8 mouse cellular contexts compared by ENCODE assay signal in genomic region chr2:173000921-173001320, GRCm38 (mm10). TPM values are rescaled to one million over a fixed set of nuclear protein-coding genes. Genes with fewer than 3 reads are reported as not detected.
A peak's percentile ranks its signal among the peaks of the same experiment; 100 is the strongest.
DNase-seq lines count a peak whose midpoint lies in the region; ATAC-seq and TF ChIP-seq lines count a peak whose summit lies in the region.

No protein-coding gene starts in this region.

- TF ChIP-seq EP300 in ES-Bruce4 (IDR thresholded peaks at IDR 0.05; ENCODE audit: insufficient read depth, low read depth, low read length) = no peak
- no peak for TF ChIP-seq EP300 in stomach, postnatal 0 days (optimal IDR thresholded peaks at IDR 0.05)

- ATAC-seq in heart, embryonic 13.5 days (ENCODE audit: extremely low read depth, insufficient number of reproducible peaks, low FRiP score, low TSS enrichment) = no peak
- ATAC-seq in limb, embryonic 14.5 days (ENCODE audit: low FRiP score, low read depth) = no peak
- ATAC-seq in stomach, postnatal 0 days (ENCODE audit: low FRiP score, low TSS enrichment) = no peak

- WGBS in heart, embryonic 13.5 days = 19% methylated on average over 8 of the region's 8 CpGs
- 31% methylated on average over 8 of the region's 8 CpGs for WGBS in forebrain, embryonic 10.5 days
- WGBS in limb, embryonic 14.5 days = 20% methylated on average over 8 of the region's 8 CpGs
- 14% methylated on average over 8 of the region's 8 CpGs for WGBS in stomach, postnatal 0 days

- H3K9ac ChIP-seq in heart, embryonic 13.5 days = peak overlapping the region; percentile 93
- peak overlapping the region; percentile 74 for H3K9ac ChIP-seq in ES-Bruce4 (ENCODE audit: low read depth, poor library complexity, severe bottlenecking)
- peak overlapping the region; percentile 96 for H3K9ac ChIP-seq in limb, embryonic 14.5 days (ENCODE audit: low read depth, low read length, severe bottlenecking)
- H3K9ac ChIP-seq in stomach, postnatal 0 days (ENCODE audit: low read length) = peak overlapping the region; percentile 88

- H3K27me3 ChIP-seq in heart, embryonic 13.5 days (replicated peaks) = peaks cover 6% of the 10 kb centered on the region; the same call in 1 of the 2 replicates
- no peaks in the 10 kb centered on the region for H3K27me3 ChIP-seq in ES-Bruce4 (ENCODE audit: control insufficient read depth, insufficient read depth, low read length, poor library complexity, severe bottlenecking)
- peaks cover 8% of the 10 kb centered on the region for H3K27me3 ChIP-seq in forebrain, embryonic 10.5 days (ENCODE audit: poor library complexity, severe bottlenecking)
- H3K27me3 ChIP-seq in limb, embryonic 14.5 days (ENCODE audit: control insufficient read depth, insufficient read depth, low read length) = no peaks in the 10 kb centered on the region
- no peaks in the 10 kb centered on the region for H3K27me3 ChIP-seq in stomach, postnatal 0 days (ENCODE audit: control insufficient read depth, insufficient read depth, low read length)

- H3K36me3 ChIP-seq in heart, embryonic 13.5 days = peaks cover 43% of the 10 kb centered on the region
- H3K36me3 ChIP-seq in ES-Bruce4 (ENCODE audit: control insufficient read depth, insufficient read depth, low read length, poor library complexity, severe bottlenecking) = peaks cover 28% of the 10 kb centered on the region
- peaks cover 48% of the 10 kb centered on the region for H3K36me3 ChIP-seq in forebrain, embryonic 10.5 days (replicated peaks)
- peaks cover 40% of the 10 kb centered on the region for H3K36me3 ChIP-seq in limb, embryonic 14.5 days (ENCODE audit: control insufficient read depth, insufficient read depth, low read length)
- peaks cover 25% of the 10 kb centered on the region for H3K36me3 ChIP-seq in stomach, postnatal 0 days (ENCODE audit: control insufficient read depth, insufficient read depth, low read length)

- DNase-seq in heart, postnatal 4 days = no peak
- no peak for DNase-seq in forebrain, embryonic 10.5 days (ENCODE audit: extremely low spot score, low spot score)
- DNase-seq in limb, embryonic 14.5 days (ENCODE audit: low spot score) = no peak
- no peak for DNase-seq in stomach, postnatal 0 days (ENCODE audit: low spot score)
- no peak for DNase-seq in spleen, postnatal 4 days (ENCODE audit: low spot score in 2 of 2)
- no peak for DNase-seq in spleen, adult 12 weeks (ENCODE audit: low spot score)

- peaks cover 16% of the 10 kb centered on the region for H3K4me1 ChIP-seq in heart, embryonic 13.5 days
- no peaks in the 10 kb centered on the region for H3K4me1 ChIP-seq in ES-Bruce4 (ENCODE audit: control insufficient read depth, insufficient read depth, low read length)
- H3K4me1 ChIP-seq in forebrain, embryonic 10.5 days = peaks cover 27% of the 10 kb centered on the region
- H3K4me1 ChIP-seq in limb, embryonic 14.5 days (ENCODE audit: control insufficient read depth, insufficient read depth, low read length) = peaks cover 11% of the 10 kb centered on the region
- no peaks in the 10 kb centered on the region for H3K4me1 ChIP-seq in stomach, postnatal 0 days (replicated peaks; ENCODE audit: control insufficient read depth, insufficient read depth)

- H3K9me3 ChIP-seq in heart, embryonic 13.5 days = no peaks in the 10 kb centered on the region
- no peaks in the 10 kb centered on the region for H3K9me3 ChIP-seq in ES-Bruce4 (replicated peaks; ENCODE audit: control insufficient read depth, insufficient read depth, low read length, poor library complexity, severe bottlenecking)
- no peaks in the 10 kb centered on the region for H3K9me3 ChIP-seq in forebrain, embryonic 10.5 days
- H3K9me3 ChIP-seq in limb, embryonic 14.5 days (ENCODE audit: control insufficient read depth, low read length) = no peaks in the 10 kb centered on the region
- no peaks in the 10 kb centered on the region for H3K9me3 ChIP-seq in stomach, postnatal 0 days (ENCODE audit: control insufficient read depth, low read length)

- H3K27ac ChIP-seq in heart, embryonic 13.5 days (replicated peaks) = peak overlapping the region; percentile 90
- no peak overlapping the region for H3K27ac ChIP-seq in ES-Bruce4 (ENCODE audit: insufficient read depth, low read length)
- peak overlapping the region; percentile 98 for H3K27ac ChIP-seq in forebrain, embryonic 10.5 days
- H3K27ac ChIP-seq in limb, embryonic 14.5 days (replicated peaks; ENCODE audit: low read depth, low read length) = no peak overlapping the region
- H3K27ac ChIP-seq in stomach, postnatal 0 days (replicated peaks) = peak overlapping the region; percentile 95

- no peak for TF ChIP-seq POLR2A in ES-Bruce4 (IDR thresholded peaks at IDR 0.05; ENCODE audit: insufficient read depth, low read length)
- no peak for TF ChIP-seq POLR2A in limb, embryonic 14.5 days (IDR thresholded peaks at IDR 0.05; ENCODE audit: borderline replicate concordance, extremely low read depth, insufficient read depth, insufficient read length)

- H3K4me3 ChIP-seq in heart, embryonic 13.5 days = peak overlapping the region; percentile 82
- peak overlapping the region; percentile 95 for H3K4me3 ChIP-seq in ES-Bruce4 (ENCODE audit: low read depth, low read length)
- H3K4me3 ChIP-seq in forebrain, embryonic 10.5 days = peak overlapping the region; percentile 99
- H3K4me3 ChIP-seq in limb, embryonic 14.5 days (replicated peaks; ENCODE audit: low read length) = peak overlapping the region; percentile 88
- H3K4me3 ChIP-seq in stomach, postnatal 0 days (ENCODE audit: low read depth, low read length) = peak overlapping the region; percentile 88

- no peak for TF ChIP-seq CTCF in ES-Bruce4 (IDR thresholded peaks at IDR 0.05; ENCODE audit: low read depth, low read length)
- TF ChIP-seq CTCF in stomach, postnatal 0 days (IDR thresholded peaks at IDR 0.05; ENCODE audit: low read depth) = no peak

- H3K4me2 ChIP-seq in heart, embryonic 13.5 days = peak overlapping the region; percentile 95
- peak overlapping the region; percentile 87 for H3K4me2 ChIP-seq in limb, embryonic 14.5 days (replicated peaks; ENCODE audit: low read depth, low read length, severe bottlenecking)
- peak overlapping the region; percentile 76 for H3K4me2 ChIP-seq in stomach, postnatal 0 days (replicated peaks; ENCODE audit: low read depth)

RNA-seq across cellular contexts. Expression of gene Rae1, which starts 1.0 kb away (rescaled TPM):
- polyA plus RNA-seq in heart, embryonic 13.5 days (2015; fragmentation: Nextera tagmentation; extraction: Ambion mirVana) = 94.7 and 106 TPM in 2 replicates
- total RNA-seq in heart, postnatal 4 days (2021) = 10 to 100 TPM; 55.9 to 60.3 TPM
- 117 and 123 TPM in 2 replicates for polyA plus RNA-seq in ES-Bruce4 (2011; ENCODE audit: insufficient read depth, insufficient read length, low read depth, missing spikeins)
- polyA plus RNA-seq in forebrain, embryonic 10.5 days (2016; fragmentation: Nextera tagmentation; extraction: Ambion mirVana) = 168 TPM in 2 replicates
- polyA plus RNA-seq in limb, embryonic 14.5 days (2012; rRNA removed) = 123 and 129 TPM in 2 replicates
- polyA plus RNA-seq in limb, embryonic 14.5 days (2014; fragmentation: Nextera tagmentation; extraction: Ambion mirVana) = 130 TPM in 2 replicates
- polyA plus RNA-seq in stomach, postnatal 0 days (2015; fragmentation: Nextera tagmentation; extraction: Ambion mirVana) = 66.8 and 68.7 TPM in 2 replicates

RNA-seq across cellular contexts. Expression of gene Rbm38, which starts 19.4 kb away (rescaled TPM):
- polyA plus RNA-seq in heart, embryonic 13.5 days (2015; fragmentation: Nextera tagmentation; extraction: Ambion mirVana) = 116 and 121 TPM in 2 replicates
- 100 to 1,000 TPM; 112 to 126 TPM for total RNA-seq in heart, postnatal 4 days (2021)
- 80.2 and 84.9 TPM in 2 replicates for polyA plus RNA-seq in ES-Bruce4 (2011; ENCODE audit: insufficient read depth, insufficient read length, low read depth, missing spikeins)
- 119 and 123 TPM in 2 replicates for polyA plus RNA-seq in forebrain, embryonic 10.5 days (2016; fragmentation: Nextera tagmentation; extraction: Ambion mirVana)
- polyA plus RNA-seq in limb, embryonic 14.5 days (2012; rRNA removed) = 63.5 and 99.1 TPM in 2 replicates
- 31.0 and 32.3 TPM in 2 replicates for polyA plus RNA-seq in limb, embryonic 14.5 days (2014; fragmentation: Nextera tagmentation; extraction: Ambion mirVana)
- 24.9 and 25.4 TPM in 2 replicates for polyA plus RNA-seq in stomach, postnatal 0 days (2015; fragmentation: Nextera tagmentation; extraction: Ambion mirVana)

RNA-seq across cellular contexts. Expression of gene Spo11, which starts 23.4 kb away (rescaled TPM):
- polyA plus RNA-seq in heart, embryonic 13.5 days (2015; fragmentation: Nextera tagmentation; extraction: Ambion mirVana) = 0.11 and 0.23 TPM in 2 replicates
- total RNA-seq in heart, postnatal 4 days (2021) = not detected
- polyA plus RNA-seq in ES-Bruce4 (2011; ENCODE audit: insufficient read depth, insufficient read length, low read depth, missing spikeins) = 0.54 and 0.56 TPM in 2 replicates
- 0.42 and 0.73 TPM in 2 replicates for polyA plus RNA-seq in forebrain, embryonic 10.5 days (2016; fragmentation: Nextera tagmentation; extraction: Ambion mirVana)
- 3.2 TPM in 2 replicates for polyA plus RNA-seq in limb, embryonic 14.5 days (2012; rRNA removed)
- polyA plus RNA-seq in limb, embryonic 14.5 days (2014; fragmentation: Nextera tagmentation; extraction: Ambion mirVana) = 2.2 and 2.5 TPM in 2 replicates
- polyA plus RNA-seq in stomach, postnatal 0 days (2015; fragmentation: Nextera tagmentation; extraction: Ambion mirVana) = 0.02 TPM in 2 replicates

Comparison
In these comparisons a context has a peak if more than half of its experiments do, and no peak if none do; other contexts are left out.
1. H3K27ac ChIP-seq: peak in heart, embryonic 13.5 days (single experiment), forebrain, embryonic 10.5 days (single experiment) and stomach, postnatal 0 days (single experiment); none in ES-Bruce4 (single experiment) and limb, embryonic 14.5 days (single experiment).
2. Peak in every context shown above with its lines, with median percentiles within 50 percentile points of each other: H3K4me2 ChIP-seq, H3K4me3 ChIP-seq and H3K9ac ChIP-seq.